Mouse (Mus musculus) heart, postnatal 0 days (tissue): ENCODE measurements around the gene Nfasc. TPM values are rescaled to one million over a fixed set of nuclear protein-coding genes. Genes with fewer than 3 reads are reported as not detected.
A peak's percentile ranks its signal among the peaks of the same experiment; 100 is the strongest.

Experiments used
- ATAC-seq: fragments of 200-750 bp; cut with Nextera tagmentation; 2 replicates; pipeline ENCODE4 v1.8.0; 2017; ENCODE audit warnings: low read depth, moderate number of reproducible peaks, moderate library complexity; ENCODE audit not compliant: insufficient read depth
- DNase-seq: peaks from one replicate; pipeline ENCODE4 v3.0.0-alpha.2; 2016; ENCODE audit warnings: low spot score
- H3K27ac ChIP-seq: fragments of 300-500 bp; sonication (generic); 2 replicates; pipeline ENCODE4 v1.5.1; 2014; ENCODE audit warnings: low read depth, mild to moderate bottlenecking
- H3K27me3 ChIP-seq: fragments of 300-500 bp; sonication (generic); 2 replicates; pipeline ENCODE4 v1.6.1; 2014; ENCODE audit warnings: low read length, mixed read lengths; ENCODE audit not compliant: control insufficient read depth, insufficient read depth
- H3K36me3 ChIP-seq: fragments of 300-500 bp; sonication (generic); replicated peaks from 2 replicates; pipeline ENCODE4 v1.6.1; 2014; ENCODE audit warnings: low read length, mixed read lengths; ENCODE audit not compliant: control insufficient read depth, insufficient read depth
- H3K4me1 ChIP-seq: fragments of 300-500 bp; sonication (generic); 2 replicates; pipeline ENCODE4 v1.6.1; 2014; ENCODE audit warnings: antibody characterized with exemption; ENCODE audit not compliant: control insufficient read depth, insufficient read depth
- H3K4me2 ChIP-seq: fragments of 300-500 bp; sonication (generic); 2 replicates; pipeline ENCODE4 v1.6.1; 2014; ENCODE audit warnings: low read depth, mild to moderate bottlenecking, low read length, moderate library complexity
- H3K4me3 ChIP-seq: fragments of 300-500 bp; sonication (generic); 2 replicates; pipeline ENCODE4 v1.5.1; 2014; ENCODE audit warnings: low read depth, low read length
- H3K9ac ChIP-seq: fragments of 300-500 bp; sonication (generic); replicated peaks from 2 replicates; pipeline ENCODE4 v1.6.1; 2014; ENCODE audit warnings: low read depth, low read length, mixed read lengths
- H3K9me3 ChIP-seq: fragments of 300-500 bp; sonication (generic); replicated peaks from 2 replicates; pipeline ENCODE4 v1.6.1; 2016; ENCODE audit warnings: low read length; ENCODE audit not compliant: control insufficient read depth
- CTCF ChIP-seq: IDR thresholded peaks from 2 replicates; pipeline ENCODE4 v1.5.1; 2016; ENCODE audit warnings: antibody characterized with exemption, control low read depth, low read depth
- EP300 ChIP-seq: IDR thresholded peaks from 2 replicates; pipeline ENCODE4 v1.6.1; 2016; ENCODE audit warnings: antibody characterized with exemption, low read depth
- WGBS: fragments of 180-500 bp; shearing (Covaris S2); extraction: QIAGEN DNeasy Blood & Tissue Kit; methylation state at CpG from one replicate; pipeline ENCODE4 v1.1.7; 2014; 5-methylcytosine and 5-hydroxymethylcytosine counted together
- polyA plus RNA-seq: library from polyadenylated mRNA; unstranded; fragments of >200 nt; fragmentation: Nextera tagmentation; extraction: Ambion mirVana; gene quantifications from 2 replicates; pipeline ENCODE4 v1.2.1, GENCODE M21; 2015
- total RNA-seq: library from RNA; depleted of rRNA; stranded (reverse); fragments of >200 nt; gene quantifications from 2 replicates; pipeline ENCODE4 v1.2.3, GENCODE M21; 2014; ENCODE audit warnings: low replicate concordance

The Nfasc gene
- total and polyA plus RNA-seq, 2 experiments from 2014 or later, result 0.08 to 0.11 TPM

DNA sequence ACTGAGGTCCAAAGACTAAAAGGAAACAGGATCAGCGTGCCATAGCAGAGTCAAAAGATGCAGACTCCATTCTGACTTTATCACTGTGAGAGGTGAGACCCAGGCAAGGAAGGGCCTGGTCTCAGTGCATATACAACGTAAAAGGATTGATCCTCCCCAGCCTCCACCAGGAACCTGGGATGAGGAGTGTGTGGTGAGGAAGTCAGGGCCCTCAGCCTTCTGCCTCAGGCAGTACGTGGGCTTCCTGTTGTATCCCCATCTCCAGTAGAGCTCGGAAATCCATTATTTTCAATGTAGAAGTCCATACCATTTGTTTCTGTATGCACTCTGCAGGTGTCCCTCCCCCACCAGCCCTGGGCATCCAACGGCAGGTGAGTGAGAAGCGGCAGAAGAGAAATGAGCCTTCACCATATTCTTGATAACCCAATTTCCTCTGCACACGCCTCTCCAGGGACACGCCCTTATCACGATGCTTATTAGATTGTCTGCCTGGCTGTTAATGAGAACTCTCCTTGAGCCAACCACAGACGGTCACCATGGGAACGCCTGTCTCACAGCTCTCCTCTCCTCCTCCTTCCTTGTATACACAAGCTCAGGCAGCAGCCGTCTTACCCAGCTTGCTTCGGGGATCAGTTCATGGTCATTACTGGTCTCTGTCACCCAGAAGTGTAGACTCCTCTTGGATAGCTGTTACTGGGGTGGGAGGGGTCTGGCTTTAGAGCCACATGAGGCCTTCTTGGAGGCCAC lies 100.4 kb downstream of the Nfasc start:
- no peak for ATAC-seq
- H3K27ac ChIP-seq, result no peak overlapping the region
- no peaks in the 10 kb centered on the region for H3K9me3 ChIP-seq
- no peak for TF ChIP-seq EP300
- TF ChIP-seq CTCF, result no peak
- H3K4me1 ChIP-seq, result no peaks in the 10 kb centered on the region
- no peak overlapping the region for H3K9ac ChIP-seq
- no peak overlapping the region for H3K4me2 ChIP-seq
- no peak overlapping the region for H3K4me3 ChIP-seq
- H3K27me3 ChIP-seq, result 0 out of 2 replicates have a peak, but pooled peaks cover 7% of the 10 kb centered on the region
- WGBS, result 55% methylated on average over 13 of the region's 13 CpGs
- H3K36me3 ChIP-seq, result no peaks in the 10 kb centered on the region
- DNase-seq, result no peak

DNA sequence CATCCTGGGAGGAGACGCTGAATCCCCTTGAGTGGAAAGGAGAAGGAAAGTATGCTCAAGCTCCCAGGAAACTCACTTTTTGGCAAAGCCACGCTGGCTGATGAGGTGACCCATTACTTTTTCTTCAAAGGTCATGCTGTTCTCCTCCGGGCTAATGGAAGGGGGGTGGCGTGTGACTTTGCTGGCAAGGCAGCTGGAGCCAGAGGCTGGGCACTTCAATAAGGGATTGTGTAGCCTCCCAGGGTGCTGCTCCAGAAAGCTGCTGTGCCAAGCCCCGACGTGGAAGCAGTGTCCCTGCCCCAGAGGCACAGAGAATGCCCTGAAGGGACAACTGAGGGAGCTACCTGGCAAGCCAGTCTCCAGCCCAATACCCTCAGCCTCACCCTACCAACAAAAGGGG lies 101.3 kb downstream of the Nfasc start:
- WGBS, result 68% methylated on average over 6 of the region's 6 CpGs
- DNase-seq, result no peak
- Histone ChIP-seq H3K36me3 (no peaks in the 10 kb centered on the region), H3K9me3 (no peaks in the 10 kb centered on the region), H3K27me3 (0 out of 2 replicates have a peak, but pooled peaks cover 7% of the 10 kb centered on the region), H3K27ac (no peak overlapping the region), H3K4me2 (no peak overlapping the region), H3K4me3 (no peak overlapping the region), H3K4me1 (no peaks in the 10 kb centered on the region), H3K9ac (no peak overlapping the region)
- ATAC-seq, result no peak
- TF ChIP-seq EP300, result no peak
- TF ChIP-seq CTCF, result no peak

DNA sequence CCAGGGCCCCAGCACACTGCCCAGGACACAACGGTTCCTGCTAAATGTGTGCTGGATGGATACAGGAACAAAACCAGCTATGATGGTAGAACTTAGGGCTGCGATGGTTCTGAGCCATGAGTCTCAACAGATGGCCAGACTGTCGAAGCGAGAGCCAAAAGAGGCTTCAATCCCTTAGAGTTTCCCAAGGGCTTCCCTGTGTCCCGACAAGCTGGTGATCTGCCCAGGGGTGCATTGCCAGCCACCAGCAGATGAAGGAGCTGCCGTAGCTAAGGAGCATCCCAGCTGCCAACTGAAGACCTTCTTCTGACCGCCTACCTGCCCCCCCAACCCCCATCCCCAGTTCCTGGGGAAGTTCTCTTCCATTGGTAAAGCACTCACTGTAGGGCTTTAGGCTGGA lies 104.3 kb downstream of the Nfasc start:
- H3K4me3 ChIP-seq, result no peak overlapping the region
- DNase-seq (no peak), ATAC-seq (no peak)
- no peak overlapping the region for H3K27ac ChIP-seq
- no peaks in the 10 kb centered on the region for H3K9me3 ChIP-seq
- WGBS, result 79% methylated on average over 7 of the region's 7 CpGs
- TF ChIP-seq CTCF, result no peak
- TF ChIP-seq EP300, result no peak
- peaks cover 7% of the 10 kb centered on the region; the same call in 1 of the 2 replicates for H3K27me3 ChIP-seq
- no peaks in the 10 kb centered on the region for H3K4me1 ChIP-seq
- no peaks in the 10 kb centered on the region for H3K36me3 ChIP-seq
- no peak overlapping the region for H3K4me2 ChIP-seq
- no peak overlapping the region for H3K9ac ChIP-seq

DNA sequence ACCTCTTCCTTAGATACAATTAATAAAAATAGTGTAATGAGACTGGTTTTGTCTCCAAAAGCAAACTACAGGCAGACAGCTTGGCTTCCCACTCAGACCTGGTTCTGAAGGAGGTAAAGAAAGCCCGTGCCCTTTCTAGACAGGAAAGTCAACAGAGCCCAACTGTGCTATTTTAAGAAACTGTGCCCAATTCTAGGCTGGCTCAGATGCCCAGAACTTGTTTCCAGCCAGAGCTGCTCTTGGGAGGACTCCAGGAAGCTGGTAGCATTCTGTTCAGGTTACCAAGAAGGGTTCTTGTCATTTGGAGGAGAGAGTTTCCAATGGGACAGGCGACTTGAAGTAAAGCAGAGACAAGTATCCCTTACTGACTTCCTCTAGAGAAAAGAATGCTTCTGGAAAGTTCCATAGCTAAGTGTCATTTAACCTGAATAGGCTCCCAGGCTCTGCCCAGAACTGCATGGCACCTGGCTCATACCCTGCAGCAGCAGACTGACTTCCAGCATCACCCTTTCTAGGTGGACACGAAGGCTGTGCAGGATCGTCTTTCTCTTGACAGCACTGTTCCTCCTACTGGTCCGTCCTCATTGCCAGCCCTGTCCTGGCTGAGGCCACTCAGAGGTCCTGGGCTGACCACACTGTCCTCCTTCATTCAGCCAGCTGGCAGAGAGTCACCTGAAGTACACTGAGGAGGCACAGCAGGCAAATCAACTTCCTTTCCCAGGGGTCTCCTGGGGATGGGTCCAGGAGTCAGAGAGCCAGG lies 111.8 kb downstream of the Nfasc start:
- Histone ChIP-seq H3K9me3 (no peaks in the 10 kb centered on the region), H3K36me3 (no peaks in the 10 kb centered on the region), H3K27ac (no peak overlapping the region), H3K27me3 (no peaks in the 10 kb centered on the region; the same call in 1 of the 2 replicates), H3K9ac (no peak overlapping the region), H3K4me3 (no peak overlapping the region), H3K4me1 (peaks cover 8% of the 10 kb centered on the region), H3K4me2 (no peak overlapping the region)
- TF ChIP-seq EP300 (no peak), CTCF (no peak)
- WGBS, result 55% methylated on average over 5 of the region's 5 CpGs
- ATAC-seq (peak; percentile 62; the same call in 1 of the 2 replicates), DNase-seq (peak; percentile 36)

DNA sequence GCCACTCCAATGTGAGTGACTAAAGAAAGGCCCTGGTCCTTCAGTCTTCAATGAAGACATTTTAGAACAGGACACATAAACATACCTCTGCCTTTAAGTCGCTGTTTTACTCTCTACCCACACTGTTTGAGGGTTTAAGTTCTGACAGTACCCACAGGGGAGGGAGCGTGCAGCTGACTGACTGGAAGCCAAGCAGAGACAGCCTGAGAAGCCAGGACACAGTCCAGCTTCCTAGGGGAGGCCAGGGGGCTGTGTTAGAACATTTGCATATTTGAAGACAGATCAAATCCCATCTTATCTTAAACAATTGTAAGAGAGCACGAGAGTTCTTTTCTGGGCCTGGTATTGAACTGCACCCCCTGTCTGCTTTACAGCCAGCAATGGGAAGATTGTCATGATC lies 113.0 kb downstream of the Nfasc start:
- Histone ChIP-seq H3K4me3 (no peak overlapping the region), H3K27me3 (no peaks in the 10 kb centered on the region; the same call in 1 of the 2 replicates), H3K4me1 (peaks cover 8% of the 10 kb centered on the region), H3K36me3 (no peaks in the 10 kb centered on the region), H3K9me3 (no peaks in the 10 kb centered on the region), H3K4me2 (no peak overlapping the region), H3K9ac (no peak overlapping the region), H3K27ac (no peak overlapping the region)
- TF ChIP-seq EP300, result no peak
- no peak for TF ChIP-seq CTCF
- no peak for DNase-seq
- 46% methylated on average over 3 of the region's 3 CpGs for WGBS
- ATAC-seq, result no peak
